Mouse (Mus musculus): ENCODE results near the gene Pdap1. TPM values are rescaled to one million over a fixed set of nuclear protein-coding genes. Genes with fewer than 3 reads are reported as not detected.

The Pdap1 gene
- 102 and 114 TPM in 2 replicates for polyA plus RNA-seq (2015; fragmentation: Nextera tagmentation; extraction: Ambion mirVana)

DNA sequence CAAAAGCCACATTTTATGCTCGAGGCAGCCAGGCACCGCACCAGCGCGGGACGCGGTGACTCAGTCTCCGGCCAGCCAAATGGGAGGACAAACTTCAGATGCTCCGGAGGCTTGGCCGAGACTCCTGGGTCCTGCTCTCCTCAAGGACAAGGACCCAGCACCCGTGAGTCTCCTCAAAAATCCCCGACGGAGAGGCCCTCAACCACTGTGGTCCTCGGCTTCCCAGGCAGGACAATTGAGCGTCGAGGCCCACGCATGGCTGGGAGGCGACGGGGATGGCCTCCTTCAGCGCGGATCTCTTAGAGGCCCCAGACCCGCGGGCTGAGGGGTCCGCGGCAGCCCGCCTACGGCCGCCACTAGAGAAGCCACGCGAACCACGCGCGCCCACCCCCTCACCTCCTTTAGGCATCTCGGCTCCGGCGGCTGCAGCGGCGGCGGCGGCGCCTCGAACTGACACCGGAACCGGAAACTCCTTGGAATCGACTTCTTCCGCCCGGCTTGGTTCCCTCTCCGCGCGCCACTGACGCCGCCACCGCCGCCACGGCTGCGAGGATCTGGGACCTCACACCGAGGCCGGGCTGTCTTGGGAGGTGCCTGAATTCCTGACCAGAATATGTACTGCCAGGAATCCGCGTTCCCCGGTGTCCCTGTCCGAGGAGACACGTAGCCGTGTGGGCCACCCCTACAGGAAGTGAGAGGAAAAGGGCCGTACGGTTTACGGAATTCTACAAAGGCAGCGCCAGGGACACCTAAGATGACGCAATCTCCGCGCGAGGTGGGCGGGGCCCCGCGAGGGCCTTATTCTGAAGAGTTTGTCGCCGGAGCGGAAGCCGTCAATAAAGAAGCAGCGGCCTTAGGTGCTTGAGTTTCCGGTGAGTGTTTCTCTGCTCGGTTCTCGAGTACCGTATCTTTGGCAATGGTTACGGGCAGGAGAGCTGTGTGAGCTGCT, at the start of gene Pdap1, which contains the start of gene Bud31:
Gene Pdap1, minus strand, starts transcription at position 668 of the 949 bp plus-strand sequence.
Gene Bud31, plus strand, starts transcription at position 792 of the 949 bp plus-strand sequence.
- H3K36me3 ChIP-seq (ENCODE audit: control insufficient read depth, insufficient read depth, low read length) = peaks cover 17% of the 10 kb centered on the region
- ATAC-seq = peak; percentile 94

GRCm38 (mm10) chr5:145189416-145189815, 49.4 kb upstream of the Pdap1 start:
- H3K9ac ChIP-seq (ENCODE audit: low read depth, low read length) = no peak overlapping the region

More for the DNA sequence above, at the start of gene Pdap1, which contains the start of gene Bud31:
- Histone ChIP-seq H3K4me1 (ENCODE audit: control insufficient read depth, insufficient read depth, low read length) (peaks cover 25% of the 10 kb centered on the region), H3K4me2 (ENCODE audit: low read length) (peak within 1 kb of the TSS; percentile 89), H3K9ac (ENCODE audit: low read depth, low read length) (peak within 1 kb of the TSS; percentile 76), H3K4me3 (ENCODE audit: low read depth, low read length) (peak within 1 kb of the TSS; percentile 83), H3K27ac (ENCODE audit: low read length) (peak within 1 kb of the TSS; percentile 97), H3K27me3 (ENCODE audit: control insufficient read depth, insufficient read depth, low read depth, low read length) (no peaks in the 10 kb centered on the region), H3K9me3 (replicated peaks; ENCODE audit: control insufficient read depth, low read length, poor library complexity, severe bottlenecking) (no peaks in the 10 kb centered on the region)
- WGBS = under 1% methylated on average over 79 of the region's 84 CpGs

DNA sequence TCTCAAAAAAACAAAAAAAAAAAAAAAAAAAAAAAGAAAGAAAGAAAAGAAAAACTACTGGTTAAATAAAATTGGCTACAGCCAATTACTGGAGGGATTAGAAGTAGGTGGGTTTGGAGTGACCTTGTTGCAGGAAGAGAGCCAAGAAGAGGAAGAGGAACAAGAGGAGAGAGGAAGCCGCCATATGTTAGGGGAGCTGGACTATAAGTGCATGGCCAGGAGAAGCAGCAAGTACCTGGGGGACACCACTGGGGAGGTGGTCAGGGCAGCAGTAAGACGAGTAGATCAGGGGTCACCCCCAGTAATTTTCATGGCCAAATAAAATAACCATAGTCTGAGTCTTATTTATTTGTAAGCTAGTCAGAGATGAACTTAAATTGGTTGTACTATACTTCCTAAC, 45.2 kb upstream of the Pdap1 start:
- no peak for ATAC-seq
- 96% methylated on average over 2 of the region's 2 CpGs for WGBS
- Histone ChIP-seq H3K4me2 (ENCODE audit: low read length) (no peak overlapping the region), H3K27me3 (ENCODE audit: control insufficient read depth, insufficient read depth, low read depth, low read length) (no peaks in the 10 kb centered on the region), H3K9me3 (replicated peaks; ENCODE audit: control insufficient read depth, low read length, poor library complexity, severe bottlenecking) (no peaks in the 10 kb centered on the region), H3K36me3 (ENCODE audit: control insufficient read depth, insufficient read depth, low read length) (peaks cover 44% of the 10 kb centered on the region), H3K4me1 (ENCODE audit: control insufficient read depth, insufficient read depth, low read length) (peaks cover 7% of the 10 kb centered on the region), H3K27ac (ENCODE audit: low read length) (no peak overlapping the region), H3K9ac (ENCODE audit: low read depth, low read length) (no peak overlapping the region), H3K4me3 (ENCODE audit: low read depth, low read length) (no peak overlapping the region)

More at GRCm38 (mm10) chr5:145189416-145189815, 49.4 kb upstream of the Pdap1 start:
- H3K4me2 ChIP-seq (ENCODE audit: low read length) = no peak overlapping the region
- H3K4me3 ChIP-seq (ENCODE audit: low read depth, low read length) = no peak overlapping the region
- H3K27me3 ChIP-seq (ENCODE audit: control insufficient read depth, insufficient read depth, low read depth, low read length) = no peaks in the 10 kb centered on the region
- H3K27ac ChIP-seq (ENCODE audit: low read length) = no peak overlapping the region
- 92% methylated on average over 6 of the region's 6 CpGs for WGBS
- no peaks in the 10 kb centered on the region for H3K9me3 ChIP-seq (replicated peaks; ENCODE audit: control insufficient read depth, low read length, poor library complexity, severe bottlenecking)
- no peak for ATAC-seq
- peaks cover 15% of the 10 kb centered on the region for H3K4me1 ChIP-seq (ENCODE audit: control insufficient read depth, insufficient read depth, low read length)
- H3K36me3 ChIP-seq (ENCODE audit: control insufficient read depth, insufficient read depth, low read length) = peaks cover 19% of the 10 kb centered on the region

GRCm38 (mm10) chr5:145178461-145178980, 38.5 kb upstream of the Pdap1 start:
- H3K27ac ChIP-seq (ENCODE audit: low read length) = no peak overlapping the region
- no peaks in the 10 kb centered on the region for H3K9me3 ChIP-seq (replicated peaks; ENCODE audit: control insufficient read depth, low read length, poor library complexity, severe bottlenecking)
- ATAC-seq = no peak
- no peak overlapping the region for H3K4me2 ChIP-seq (ENCODE audit: low read length)
- H3K4me1 ChIP-seq (ENCODE audit: control insufficient read depth, insufficient read depth, low read length) = no peaks in the 10 kb centered on the region
- H3K27me3 ChIP-seq (ENCODE audit: control insufficient read depth, insufficient read depth, low read depth, low read length) = no peaks in the 10 kb centered on the region
- peaks cover 50% of the 10 kb centered on the region for H3K36me3 ChIP-seq (ENCODE audit: control insufficient read depth, insufficient read depth, low read length)
- no peak overlapping the region for H3K9ac ChIP-seq (ENCODE audit: low read depth, low read length)
- H3K4me3 ChIP-seq (ENCODE audit: low read depth, low read length) = no peak overlapping the region
- 92% methylated on average over 18 of the region's 18 CpGs for WGBS

GRCm38 (mm10) chr5:145167306-145167661, 27.2 kb upstream of the Pdap1 start:
- Histone ChIP-seq H3K9me3 (replicated peaks; ENCODE audit: control insufficient read depth, low read length, poor library complexity, severe bottlenecking) (no peaks in the 10 kb centered on the region), H3K9ac (ENCODE audit: low read depth, low read length) (peak overlapping the region; percentile 88), H3K4me3 (ENCODE audit: low read depth, low read length) (peak overlapping the region; percentile 86), H3K4me1 (ENCODE audit: control insufficient read depth, insufficient read depth, low read length) (peaks cover 23% of the 10 kb centered on the region), H3K27ac (ENCODE audit: low read length) (peak overlapping the region; percentile 78), H3K27me3 (ENCODE audit: control insufficient read depth, insufficient read depth, low read depth, low read length) (no peaks in the 10 kb centered on the region), H3K4me2 (ENCODE audit: low read length) (peak overlapping the region; percentile 96), H3K36me3 (ENCODE audit: control insufficient read depth, insufficient read depth, low read length) (peaks cover 24% of the 10 kb centered on the region)
- ATAC-seq = peak; percentile 74
- whole genome bisulfite sequencing = 0% methylated on average over 28 of the region's 28 CpGs

DNA sequence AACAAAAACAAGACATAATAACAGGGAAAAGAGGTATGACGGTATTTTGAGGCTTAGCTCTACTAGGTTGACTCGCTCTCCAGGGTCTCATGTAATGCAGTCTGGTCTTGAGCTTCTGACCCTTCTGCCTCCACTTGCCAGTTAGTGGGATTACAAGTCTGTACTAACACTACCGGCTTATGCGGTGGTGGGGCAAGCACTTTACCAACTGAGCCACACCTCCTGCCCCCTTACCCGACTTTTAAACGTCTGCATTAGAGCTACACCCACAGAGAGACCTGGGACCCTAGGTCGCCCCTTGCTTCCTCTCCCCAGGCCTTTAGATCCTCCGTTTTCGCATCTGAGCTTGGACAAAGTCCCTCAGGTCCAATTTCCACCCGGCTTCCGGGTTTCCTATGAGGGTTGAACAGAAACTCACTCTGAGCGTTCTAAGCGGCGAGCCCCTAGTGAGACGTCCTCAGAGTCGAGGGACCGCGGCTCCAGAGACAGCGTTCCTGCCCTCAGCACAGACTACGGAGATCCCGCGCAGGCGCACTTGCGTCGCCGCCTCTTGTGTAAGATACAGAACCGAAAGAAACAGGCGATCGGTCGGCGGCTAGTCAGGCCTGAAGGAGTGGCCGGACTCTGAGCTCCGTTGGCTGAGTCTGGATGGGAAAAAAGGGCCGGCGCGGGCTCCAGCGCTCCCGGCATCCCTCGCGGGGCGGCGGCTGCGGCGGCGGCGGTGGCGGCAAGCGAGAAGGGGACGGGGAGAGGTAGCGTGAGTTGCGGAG, 26.7 kb upstream of the Pdap1 start, which contains the start of the genes Ptcd1 and Cpsf4:
Gene Ptcd1, minus strand, starts transcription at position 573 of the 770 bp plus-strand sequence.
Gene Cpsf4, plus strand, starts transcription at position 678 of the 770 bp plus-strand sequence.
- H3K27ac ChIP-seq (ENCODE audit: low read length) = peak within 1 kb of the TSS; percentile 79
- ATAC-seq = peak; percentile 94

DNA sequence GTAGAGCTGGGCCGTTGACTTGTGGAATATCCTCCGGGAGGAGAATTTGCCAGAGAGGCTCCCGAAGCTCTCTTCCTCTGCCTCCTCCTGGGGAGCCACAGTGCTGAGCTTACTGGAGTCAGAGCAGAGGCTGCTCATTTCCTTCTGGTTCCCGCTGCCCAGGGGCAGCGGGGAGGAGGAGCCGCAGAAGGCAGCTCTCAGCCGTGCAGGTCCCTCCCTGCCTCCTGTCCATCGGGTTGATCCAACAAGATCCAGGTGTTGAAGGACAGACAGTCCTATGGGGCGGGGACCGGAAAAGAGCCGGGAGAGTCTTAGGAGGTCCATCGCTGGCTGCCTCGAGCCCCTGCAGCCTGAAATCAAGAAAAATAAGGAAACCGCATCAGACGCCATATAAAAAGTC, 25.1 kb upstream of the Pdap1 start:
- no peaks in the 10 kb centered on the region for H3K9me3 ChIP-seq (replicated peaks; ENCODE audit: control insufficient read depth, low read length, poor library complexity, severe bottlenecking)
- no peak for ATAC-seq
- no peak overlapping the region for H3K4me3 ChIP-seq (ENCODE audit: low read depth, low read length)
- H3K36me3 ChIP-seq (ENCODE audit: control insufficient read depth, insufficient read depth, low read length) = peaks cover 23% of the 10 kb centered on the region
- H3K27me3 ChIP-seq (ENCODE audit: control insufficient read depth, insufficient read depth, low read depth, low read length) = no peaks in the 10 kb centered on the region
- 87% methylated on average over 15 of the region's 15 CpGs for WGBS
- no peak overlapping the region for H3K4me2 ChIP-seq (ENCODE audit: low read length)
- H3K27ac ChIP-seq (ENCODE audit: low read length) = no peak overlapping the region
- no peak overlapping the region for H3K9ac ChIP-seq (ENCODE audit: low read depth, low read length)
- peaks cover 23% of the 10 kb centered on the region for H3K4me1 ChIP-seq (ENCODE audit: control insufficient read depth, insufficient read depth, low read length)

More for the DNA sequence above, 26.7 kb upstream of the Pdap1 start, which contains the start of the genes Ptcd1 and Cpsf4:
- Histone ChIP-seq H3K9me3 (replicated peaks; ENCODE audit: control insufficient read depth, low read length, poor library complexity, severe bottlenecking) (no peaks in the 10 kb centered on the region), H3K4me2 (ENCODE audit: low read length) (peak within 1 kb of the TSS; percentile 96), H3K4me1 (ENCODE audit: control insufficient read depth, insufficient read depth, low read length) (peaks cover 23% of the 10 kb centered on the region), H3K4me3 (ENCODE audit: low read depth, low read length) (peak within 1 kb of the TSS; percentile 86), H3K36me3 (ENCODE audit: control insufficient read depth, insufficient read depth, low read length) (peaks cover 21% of the 10 kb centered on the region), H3K9ac (ENCODE audit: low read depth, low read length) (peak within 1 kb of the TSS; percentile 88), H3K27me3 (ENCODE audit: control insufficient read depth, insufficient read depth, low read depth, low read length) (no peaks in the 10 kb centered on the region)
- under 1% methylated on average over 50 of the region's 51 CpGs for WGBS

- peaks cover 24% of the 10 kb centered on the region for H3K36me3 ChIP-seq (ENCODE audit: control insufficient read depth, insufficient read depth, low read length)
- H3K27me3 ChIP-seq (ENCODE audit: control insufficient read depth, insufficient read depth, low read depth, low read length) = no peaks in the 10 kb centered on the region
- ATAC-seq = no peak
- peaks cover 23% of the 10 kb centered on the region for H3K4me1 ChIP-seq (ENCODE audit: control insufficient read depth, insufficient read depth, low read length)
- H3K4me2 ChIP-seq (ENCODE audit: low read length) = no peak overlapping the region
- H3K4me3 ChIP-seq (ENCODE audit: low read depth, low read length) = no peak overlapping the region
- no peak overlapping the region for H3K27ac ChIP-seq (ENCODE audit: low read length)
- H3K9ac ChIP-seq (ENCODE audit: low read depth, low read length) = no peak overlapping the region
- 77% methylated on average over 3 of the region's 3 CpGs for WGBS
- no peaks in the 10 kb centered on the region for H3K9me3 ChIP-seq (replicated peaks; ENCODE audit: control insufficient read depth, low read length, poor library complexity, severe bottlenecking)
Measured at GRCm38 (mm10) chr5:145164710-145165109, 24.7 kb upstream of the Pdap1 start.

Measured in midbrain, embryonic 16.5 days (tissue).